Mouse (Mus musculus): ENCODE results near the gene Il2rb. TPM values are rescaled to one million over a fixed set of nuclear protein-coding genes. Genes with fewer than 3 reads are reported as not detected.

Gene Il2rb
- polyA plus RNA-seq, 1 experiment from 2014 or later, result 0.11 TPM

GRCm38 (mm10) chr15:78527973-78528372 lies 32.9 kb upstream of the Il2rb start:
- Histone ChIP-seq H3K4me3 (replicated peaks; ENCODE audit: low read depth, low read length) (no peak overlapping the region), H3K4me2 (ENCODE audit: low read length) (no peak overlapping the region), H3K36me3 (ENCODE audit: control insufficient read depth, insufficient read depth, low read length) (no peaks in the 10 kb centered on the region), H3K4me1 (ENCODE audit: control insufficient read depth, insufficient read depth, low read length) (peaks cover 19% of the 10 kb centered on the region; the same call in 1 of the 2 replicates), H3K27ac (replicated peaks; ENCODE audit: low read depth, low read length) (no peak overlapping the region), H3K9ac (replicated peaks; ENCODE audit: low read length) (no peak overlapping the region), H3K27me3 (ENCODE audit: control insufficient read depth, insufficient read depth, low read length) (no peaks in the 10 kb centered on the region), H3K9me3 (ENCODE audit: control insufficient read depth, low read length) (no peaks in the 10 kb centered on the region)
- 92% methylated on average over 7 of the region's 7 CpGs for WGBS
- ATAC-seq (ENCODE audit: low FRiP score, low TSS enrichment) (no peak), DNase-seq (peak; percentile 49)

DNA sequence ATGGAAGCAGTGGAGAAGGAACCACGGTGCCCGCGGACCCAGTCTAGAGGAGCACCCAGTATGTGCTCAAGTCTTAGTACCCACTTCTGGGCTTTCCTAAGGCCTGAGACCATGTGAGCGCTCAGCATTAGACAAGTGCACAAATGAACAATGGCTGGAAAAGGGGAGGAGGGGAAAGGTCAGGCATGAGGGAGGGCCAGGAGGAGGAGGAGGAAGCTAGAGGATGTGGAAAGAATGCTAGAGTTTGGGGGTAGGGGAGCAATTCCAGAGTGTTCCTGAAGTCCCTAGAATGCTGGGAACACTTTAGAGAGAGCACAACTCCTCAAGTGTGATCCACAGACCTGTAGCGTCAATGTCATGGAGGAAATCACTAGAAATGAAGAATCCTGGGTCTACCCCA lies 29.1 kb upstream of the Il2rb start:
- H3K4me2 ChIP-seq (ENCODE audit: low read length), result no peak overlapping the region
- WGBS, result 85% methylated on average over 5 of the region's 5 CpGs
- peaks cover 3% of the 10 kb centered on the region; the same call in 1 of the 2 replicates for H3K4me1 ChIP-seq (ENCODE audit: control insufficient read depth, insufficient read depth, low read length)
- no peaks in the 10 kb centered on the region for H3K36me3 ChIP-seq (ENCODE audit: control insufficient read depth, insufficient read depth, low read length)
- DNase-seq (no peak), ATAC-seq (ENCODE audit: low FRiP score, low TSS enrichment) (no peak)
- no peak overlapping the region for H3K27ac ChIP-seq (replicated peaks; ENCODE audit: low read depth, low read length)
- H3K27me3 ChIP-seq (ENCODE audit: control insufficient read depth, insufficient read depth, low read length), result no peaks in the 10 kb centered on the region
- H3K9me3 ChIP-seq (ENCODE audit: control insufficient read depth, low read length), result no peaks in the 10 kb centered on the region
- H3K4me3 ChIP-seq (replicated peaks; ENCODE audit: low read depth, low read length), result no peak overlapping the region
- no peak overlapping the region for H3K9ac ChIP-seq (replicated peaks; ENCODE audit: low read length)

GRCm38 (mm10) chr15:78521892-78522291 lies 26.8 kb upstream of the Il2rb start:
- ATAC-seq (ENCODE audit: low FRiP score, low TSS enrichment) (no peak), DNase-seq (no peak)
- H3K4me2 ChIP-seq (ENCODE audit: low read length), result no peak overlapping the region
- H3K36me3 ChIP-seq (ENCODE audit: control insufficient read depth, insufficient read depth, low read length), result no peaks in the 10 kb centered on the region
- H3K9me3 ChIP-seq (ENCODE audit: control insufficient read depth, low read length), result no peaks in the 10 kb centered on the region
- H3K27me3 ChIP-seq (ENCODE audit: control insufficient read depth, insufficient read depth, low read length), result no peaks in the 10 kb centered on the region
- H3K9ac ChIP-seq (replicated peaks; ENCODE audit: low read length), result no peak overlapping the region
- H3K27ac ChIP-seq (replicated peaks; ENCODE audit: low read depth, low read length), result no peak overlapping the region
- H3K4me1 ChIP-seq (ENCODE audit: control insufficient read depth, insufficient read depth, low read length), result no peaks in the 10 kb centered on the region
- WGBS, result 76% methylated on average over 6 of the region's 6 CpGs
- no peak overlapping the region for H3K4me3 ChIP-seq (replicated peaks; ENCODE audit: low read depth, low read length)

DNA sequence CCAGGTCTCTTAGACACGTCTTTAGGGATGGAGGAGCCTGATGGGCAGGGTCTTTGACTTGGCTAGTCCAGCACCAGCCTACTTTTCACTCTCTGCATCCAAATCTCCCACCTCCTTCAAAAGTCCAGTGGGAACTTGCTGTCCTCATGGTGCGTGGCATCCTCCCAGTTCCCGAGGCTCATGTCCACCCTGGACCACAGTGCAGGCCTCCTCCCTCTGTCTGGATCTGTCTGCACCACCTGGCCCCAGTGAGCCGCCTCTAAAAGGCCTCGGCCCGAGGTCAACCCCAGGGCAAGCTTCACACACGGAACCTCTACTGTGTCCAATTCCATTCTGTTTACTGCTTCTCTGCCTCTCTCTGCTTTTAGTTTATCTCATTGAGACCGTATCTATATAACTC lies 26.3 kb upstream of the Il2rb start:
- no peak overlapping the region for H3K9ac ChIP-seq (replicated peaks; ENCODE audit: low read length)
- DNase-seq, result no peak
- no peak for ATAC-seq (ENCODE audit: low FRiP score, low TSS enrichment)
- H3K4me2 ChIP-seq (ENCODE audit: low read length), result no peak overlapping the region
- no peaks in the 10 kb centered on the region for H3K9me3 ChIP-seq (ENCODE audit: control insufficient read depth, low read length)
- H3K4me1 ChIP-seq (ENCODE audit: control insufficient read depth, insufficient read depth, low read length), result no peaks in the 10 kb centered on the region
- 74% methylated on average over 8 of the region's 8 CpGs for WGBS
- no peak overlapping the region for H3K27ac ChIP-seq (replicated peaks; ENCODE audit: low read depth, low read length)
- H3K27me3 ChIP-seq (ENCODE audit: control insufficient read depth, insufficient read depth, low read length), result no peaks in the 10 kb centered on the region
- no peaks in the 10 kb centered on the region for H3K36me3 ChIP-seq (ENCODE audit: control insufficient read depth, insufficient read depth, low read length)
- H3K4me3 ChIP-seq (replicated peaks; ENCODE audit: low read depth, low read length), result no peak overlapping the region

GRCm38 (mm10) chr15:78520112-78520715 lies 25.1 kb upstream of the Il2rb start:
- H3K4me3 ChIP-seq (replicated peaks; ENCODE audit: low read depth, low read length), result no peak overlapping the region
- H3K4me2 ChIP-seq (ENCODE audit: low read length), result no peak overlapping the region
- no peaks in the 10 kb centered on the region for H3K36me3 ChIP-seq (ENCODE audit: control insufficient read depth, insufficient read depth, low read length)
- no peak overlapping the region for H3K27ac ChIP-seq (replicated peaks; ENCODE audit: low read depth, low read length)
- H3K4me1 ChIP-seq (ENCODE audit: control insufficient read depth, insufficient read depth, low read length), result no peaks in the 10 kb centered on the region
- H3K27me3 ChIP-seq (ENCODE audit: control insufficient read depth, insufficient read depth, low read length), result no peaks in the 10 kb centered on the region
- DNase-seq (no peak), ATAC-seq (ENCODE audit: low FRiP score, low TSS enrichment) (no peak)
- no peaks in the 10 kb centered on the region for H3K9me3 ChIP-seq (ENCODE audit: control insufficient read depth, low read length)
- no peak overlapping the region for H3K9ac ChIP-seq (replicated peaks; ENCODE audit: low read length)
- WGBS, result 81% methylated on average over 13 of the region's 13 CpGs

DNA sequence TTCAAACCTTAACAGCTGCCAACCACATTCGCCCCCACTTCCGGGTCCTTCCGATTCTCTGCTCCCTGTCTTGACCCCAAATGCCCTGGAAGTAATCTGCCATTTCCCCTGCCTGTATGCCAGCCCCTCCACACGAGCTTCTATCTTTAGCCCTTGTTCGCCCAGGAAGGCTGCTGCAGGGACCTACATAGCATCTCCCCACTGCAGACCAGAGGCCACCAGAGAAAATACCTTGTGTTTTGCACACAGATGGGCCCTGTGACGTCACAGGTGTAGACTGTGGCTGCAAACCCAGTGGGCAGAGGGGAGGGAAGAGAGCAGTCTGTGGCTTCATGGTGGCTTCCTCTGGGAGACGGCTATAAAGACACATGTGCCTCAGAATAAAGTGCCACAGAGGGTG lies 23.1 kb upstream of the Il2rb start:
- 82% methylated on average over 7 of the region's 7 CpGs for WGBS
- no peak overlapping the region for H3K4me2 ChIP-seq (ENCODE audit: low read length)
- H3K27me3 ChIP-seq (ENCODE audit: control insufficient read depth, insufficient read depth, low read length), result no peaks in the 10 kb centered on the region
- H3K4me3 ChIP-seq (replicated peaks; ENCODE audit: low read depth, low read length), result no peak overlapping the region
- DNase-seq (no peak), ATAC-seq (ENCODE audit: low FRiP score, low TSS enrichment) (no peak)
- H3K4me1 ChIP-seq (ENCODE audit: control insufficient read depth, insufficient read depth, low read length), result no peaks in the 10 kb centered on the region
- no peak overlapping the region for H3K27ac ChIP-seq (replicated peaks; ENCODE audit: low read depth, low read length)
- no peaks in the 10 kb centered on the region for H3K9me3 ChIP-seq (ENCODE audit: control insufficient read depth, low read length)
- no peak overlapping the region for H3K9ac ChIP-seq (replicated peaks; ENCODE audit: low read length)
- H3K36me3 ChIP-seq (ENCODE audit: control insufficient read depth, insufficient read depth, low read length), result no peaks in the 10 kb centered on the region

DNA sequence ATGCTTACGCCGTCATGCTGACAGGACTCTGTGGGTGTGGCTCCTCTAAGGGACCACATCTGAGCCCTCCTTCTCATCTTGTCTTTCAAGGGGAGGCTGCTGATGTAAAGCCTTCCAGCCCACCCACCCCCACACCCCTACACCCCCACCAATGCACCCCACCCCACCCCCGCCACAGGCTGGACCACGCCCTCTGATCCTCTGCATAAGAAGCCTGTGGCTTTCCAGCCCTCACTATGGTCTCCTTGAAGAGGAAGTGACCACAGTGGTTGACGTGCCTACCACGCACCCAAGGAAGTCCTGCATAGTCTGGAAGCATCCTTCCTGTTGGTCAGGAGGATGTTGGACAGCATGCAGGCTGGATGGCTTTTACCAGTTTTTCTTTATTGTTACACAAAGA lies 20.7 kb upstream of the Il2rb start:
- H3K27me3 ChIP-seq (ENCODE audit: control insufficient read depth, insufficient read depth, low read length), result no peaks in the 10 kb centered on the region

DNA sequence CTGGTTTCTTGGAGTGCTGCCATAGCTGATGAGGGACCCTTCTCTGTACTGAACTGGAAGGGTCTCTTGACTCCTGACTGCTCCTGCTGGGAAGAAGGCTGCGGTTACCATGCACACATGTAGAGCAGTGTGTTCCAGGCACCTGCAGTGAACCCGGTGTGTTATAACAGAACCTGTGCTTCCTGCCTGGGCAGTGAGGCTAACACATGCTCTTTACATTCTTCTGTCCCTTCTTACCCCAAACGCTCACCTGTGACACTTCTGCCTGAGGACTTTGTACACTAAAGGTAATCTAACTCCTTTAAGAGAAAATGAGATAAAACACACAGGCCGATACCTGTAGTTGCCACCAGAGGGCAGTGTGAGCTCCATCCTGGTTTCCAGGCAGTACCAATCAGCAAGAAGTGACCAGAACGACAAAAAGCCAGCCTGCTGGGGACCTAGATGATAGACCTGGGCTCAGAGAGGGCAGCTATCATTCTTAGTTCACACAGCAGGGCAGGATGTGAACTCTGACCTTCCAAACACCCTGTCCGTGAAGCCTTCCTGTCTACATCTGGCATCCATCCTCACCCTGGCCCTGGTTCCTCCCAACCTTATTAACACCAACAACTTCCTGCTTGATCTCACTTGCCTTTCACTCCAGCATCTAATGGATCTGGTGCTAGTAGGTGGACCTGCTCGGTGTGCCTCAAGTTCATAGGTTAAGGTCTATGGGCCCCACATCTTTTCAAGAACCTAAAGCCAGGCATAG lies 19.5 kb upstream of the Il2rb start:
- DNase-seq (peak; percentile 88), ATAC-seq (ENCODE audit: low FRiP score, low TSS enrichment) (no peak)
- H3K4me3 ChIP-seq (replicated peaks; ENCODE audit: low read depth, low read length), result no peak overlapping the region
- H3K27ac ChIP-seq (replicated peaks; ENCODE audit: low read depth, low read length), result no peak overlapping the region
- no peaks in the 10 kb centered on the region for H3K36me3 ChIP-seq (ENCODE audit: control insufficient read depth, insufficient read depth, low read length)
- WGBS, result 37% methylated on average over 7 of the region's 7 CpGs
- H3K4me1 ChIP-seq (ENCODE audit: control insufficient read depth, insufficient read depth, low read length), result peaks cover 7% of the 10 kb centered on the region
- H3K9me3 ChIP-seq (ENCODE audit: control insufficient read depth, low read length), result no peaks in the 10 kb centered on the region
- no peaks in the 10 kb centered on the region for H3K27me3 ChIP-seq (ENCODE audit: control insufficient read depth, insufficient read depth, low read length)
- no peak overlapping the region for H3K9ac ChIP-seq (replicated peaks; ENCODE audit: low read length)
- no peak overlapping the region for H3K4me2 ChIP-seq (ENCODE audit: low read length)

More for the DNA sequence above, 20.7 kb upstream of the Il2rb start:
- ATAC-seq (ENCODE audit: low FRiP score, low TSS enrichment) (no peak), DNase-seq (no peak)
- H3K9ac ChIP-seq (replicated peaks; ENCODE audit: low read length), result no peak overlapping the region
- H3K4me1 ChIP-seq (ENCODE audit: control insufficient read depth, insufficient read depth, low read length), result no peaks in the 10 kb centered on the region
- no peak overlapping the region for H3K4me2 ChIP-seq (ENCODE audit: low read length)
- H3K4me3 ChIP-seq (replicated peaks; ENCODE audit: low read depth, low read length), result no peak overlapping the region
- H3K9me3 ChIP-seq (ENCODE audit: control insufficient read depth, low read length), result no peaks in the 10 kb centered on the region
- WGBS, result 80% methylated on average over 6 of the region's 6 CpGs
- no peaks in the 10 kb centered on the region for H3K36me3 ChIP-seq (ENCODE audit: control insufficient read depth, insufficient read depth, low read length)
- no peak overlapping the region for H3K27ac ChIP-seq (replicated peaks; ENCODE audit: low read depth, low read length)

GRCm38 (mm10) chr15:78513019-78513418 lies 17.9 kb upstream of the Il2rb start:
- no peak overlapping the region for H3K27ac ChIP-seq (replicated peaks; ENCODE audit: low read depth, low read length)
- H3K9me3 ChIP-seq (ENCODE audit: control insufficient read depth, low read length), result no peaks in the 10 kb centered on the region
- H3K36me3 ChIP-seq (ENCODE audit: control insufficient read depth, insufficient read depth, low read length), result no peaks in the 10 kb centered on the region
- no peaks in the 10 kb centered on the region for H3K27me3 ChIP-seq (ENCODE audit: control insufficient read depth, insufficient read depth, low read length)
- no peak for DNase-seq
- H3K9ac ChIP-seq (replicated peaks; ENCODE audit: low read length), result no peak overlapping the region
- H3K4me2 ChIP-seq (ENCODE audit: low read length), result no peak overlapping the region
- ATAC-seq (ENCODE audit: low FRiP score, low TSS enrichment), result no peak
- H3K4me3 ChIP-seq (replicated peaks; ENCODE audit: low read depth, low read length), result no peak overlapping the region
- WGBS, result 90% methylated on average over 14 of the region's 14 CpGs
- peaks cover 7% of the 10 kb centered on the region for H3K4me1 ChIP-seq (ENCODE audit: control insufficient read depth, insufficient read depth, low read length)
